Mouse (Mus musculus): ENCODE measurements around the gene B4galnt2.

GRCm38 (mm10) chr11:95830411-95831275 lies 84.0 kb downstream of the B4galnt2 start:
- TF ChIP-seq POLR2A (IDR thresholded peaks at IDR 0.05; ENCODE audit: low read depth, low read length) (no peak), CTCF (IDR thresholded peaks at IDR 0.05; ENCODE audit: borderline replicate concordance, insufficient read depth, low read length) (no peak)

All from embryonic fibroblast, embryonic 13.5 days (primary cell).